Mouse (Mus musculus) midbrain, embryonic 15.5 days (tissue): ENCODE results near the gene Stx5a. TPM values are rescaled to one million over a fixed set of nuclear protein-coding genes. Genes with fewer than 3 reads are reported as not detected.

ENCODE experiments used
- ATAC-seq: fragments of 200-750 bp; cut with Nextera tagmentation; replicated peaks from 2 replicates; pipeline ENCODE4 v1.8.0; 2017; ENCODE audit warnings: moderate TSS enrichment
- H3K27ac ChIP-seq: fragments of 300-500 bp; sonication (generic); 2 replicates; pipeline ENCODE4 v1.5.1; 2015; ENCODE audit warnings: mild to moderate bottlenecking, inconsistent platforms
- H3K27me3 ChIP-seq: fragments of 300-500 bp; sonication (generic); replicated peaks from 2 replicates; pipeline ENCODE4 v1.6.1; 2015; ENCODE audit warnings: inconsistent platforms
- H3K36me3 ChIP-seq: fragments of 300-500 bp; sonication (generic); replicated peaks from 2 replicates; pipeline ENCODE4 v1.6.1; 2015; ENCODE audit warnings: inconsistent platforms
- H3K4me1 ChIP-seq: fragments of 300-500 bp; sonication (generic); 2 replicates; pipeline ENCODE4 v1.6.1; 2015; ENCODE audit warnings: inconsistent platforms
- H3K4me2 ChIP-seq: fragments of 300-500 bp; sonication (generic); 2 replicates; pipeline ENCODE4 v1.6.1; 2015; ENCODE audit warnings: inconsistent platforms, mild to moderate bottlenecking, moderate library complexity
- H3K4me3 ChIP-seq: fragments of 300-500 bp; sonication (generic); 2 replicates; pipeline ENCODE4 v1.5.1; 2015; ENCODE audit warnings: mild to moderate bottlenecking, inconsistent platforms
- H3K9ac ChIP-seq: fragments of 300-500 bp; sonication (generic); 2 replicates; pipeline ENCODE4 v1.6.1; 2015; ENCODE audit warnings: mild to moderate bottlenecking, inconsistent platforms
- H3K9me3 ChIP-seq: fragments of 300-500 bp; sonication (generic); 2 replicates; pipeline ENCODE4 v1.6.1; 2016; ENCODE audit warnings: inconsistent platforms
- WGBS: fragments of 180-500 bp; shearing (Covaris S2); methylation state at CpG from one replicate; pipeline ENCODE4 v1.1.7; 2015; ENCODE audit warnings: mixed read lengths; 5-methylcytosine and 5-hydroxymethylcytosine counted together
- polyA plus RNA-seq: library from polyadenylated mRNA; unstranded; fragments of >200 nt; fragmentation: Nextera tagmentation; extraction: Ambion mirVana; gene quantifications from 2 replicates; pipeline ENCODE4 v1.2.1, GENCODE M21; 2015

Stx5a gene
- polyA plus RNA-seq, 1 experiment from 2014 or later, result 123 TPM

DNA sequence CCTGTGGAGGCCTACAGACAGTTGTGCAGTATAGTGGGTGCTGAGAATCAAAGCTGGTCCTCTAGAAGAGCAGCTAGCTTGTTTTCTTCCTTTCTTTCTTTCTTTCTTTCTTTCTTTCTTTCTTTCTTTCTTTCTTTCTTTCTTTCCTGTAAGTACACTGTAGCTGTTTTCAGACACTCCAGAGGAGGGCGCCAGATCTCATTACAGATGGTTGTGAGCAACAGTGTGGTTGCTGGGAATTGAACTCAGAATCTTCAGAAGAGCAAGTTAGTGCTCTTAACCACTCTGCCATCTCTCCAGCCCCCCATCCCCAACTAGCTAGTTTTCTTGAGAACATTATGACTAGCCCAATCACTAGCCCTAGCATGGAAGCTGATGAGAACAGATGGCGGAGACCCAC lies 19.5 kb downstream of the Stx5a start:
- ATAC-seq, result no peak
- Histone ChIP-seq H3K27ac (no peak overlapping the region), H3K4me3 (no peak overlapping the region), H3K4me2 (no peak overlapping the region), H3K36me3 (peaks cover 33% of the 10 kb centered on the region), H3K9me3 (0 out of 2 replicates have a peak, but pooled peaks cover 2% of the 10 kb centered on the region), H3K4me1 (peaks cover 25% of the 10 kb centered on the region), H3K27me3 (no peaks in the 10 kb centered on the region), H3K9ac (no peak overlapping the region)
- WGBS, result 88% methylated on average over 2 of the region's 2 CpGs

DNA sequence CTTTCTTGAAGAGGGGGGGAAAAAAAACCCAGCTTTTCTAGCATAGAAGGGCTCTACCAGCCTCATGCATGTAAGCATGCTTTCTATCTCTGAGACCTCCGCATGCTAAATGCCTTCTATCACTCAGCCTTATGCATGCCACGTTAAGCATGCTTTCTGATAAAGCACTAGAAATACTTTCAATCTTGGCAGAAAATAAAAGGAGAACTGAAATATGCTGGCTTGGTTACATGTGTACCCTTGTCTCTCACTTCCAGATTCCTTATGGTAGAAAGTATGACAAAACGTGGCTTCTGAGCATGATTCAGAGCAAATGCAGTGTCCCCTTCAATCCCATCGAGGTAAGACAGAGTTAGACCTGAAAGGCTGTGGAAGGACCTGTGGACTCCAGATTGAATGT lies 22.1 kb downstream of the Stx5a start:
- Histone ChIP-seq H3K4me3 (no peak overlapping the region), H3K27ac (no peak overlapping the region), H3K9ac (no peak overlapping the region), H3K4me2 (no peak overlapping the region), H3K4me1 (peaks cover 10% of the 10 kb centered on the region), H3K9me3 (0 out of 2 replicates have a peak, but pooled peaks cover 2% of the 10 kb centered on the region), H3K36me3 (peaks cover 58% of the 10 kb centered on the region), H3K27me3 (no peaks in the 10 kb centered on the region)
- WGBS, result 90% methylated on average over 4 of the region's 4 CpGs
- no peak for ATAC-seq

DNA sequence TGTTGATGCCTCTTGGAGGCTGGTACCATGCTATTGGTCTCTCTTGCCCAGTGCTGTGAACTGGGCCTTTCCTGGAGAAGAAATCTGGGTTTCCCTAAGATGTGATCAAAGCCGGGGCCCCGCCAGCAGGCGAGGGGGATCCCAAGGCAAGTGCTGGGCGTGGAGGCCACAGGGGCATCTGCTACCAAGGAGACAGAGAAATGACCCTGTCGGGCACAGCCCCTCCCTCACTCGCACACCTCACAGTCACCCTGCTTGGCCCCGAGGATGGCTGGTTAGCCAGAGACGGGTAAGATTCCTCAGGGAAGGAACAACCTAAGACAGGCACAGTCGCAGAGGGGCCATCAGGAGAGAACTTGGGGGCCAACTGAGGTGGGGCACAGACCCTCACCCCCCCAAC lies 24.3 kb downstream of the Stx5a start:
- ATAC-seq, result no peak
- Histone ChIP-seq H3K9me3 (0 out of 2 replicates have a peak, but pooled peaks cover 2% of the 10 kb centered on the region), H3K4me3 (no peak overlapping the region), H3K27me3 (no peaks in the 10 kb centered on the region), H3K4me1 (peaks cover 5% of the 10 kb centered on the region), H3K36me3 (peaks cover 71% of the 10 kb centered on the region), H3K9ac (no peak overlapping the region), H3K4me2 (no peak overlapping the region), H3K27ac (no peak overlapping the region)
- WGBS, result 98% methylated on average over 9 of the region's 9 CpGs

DNA sequence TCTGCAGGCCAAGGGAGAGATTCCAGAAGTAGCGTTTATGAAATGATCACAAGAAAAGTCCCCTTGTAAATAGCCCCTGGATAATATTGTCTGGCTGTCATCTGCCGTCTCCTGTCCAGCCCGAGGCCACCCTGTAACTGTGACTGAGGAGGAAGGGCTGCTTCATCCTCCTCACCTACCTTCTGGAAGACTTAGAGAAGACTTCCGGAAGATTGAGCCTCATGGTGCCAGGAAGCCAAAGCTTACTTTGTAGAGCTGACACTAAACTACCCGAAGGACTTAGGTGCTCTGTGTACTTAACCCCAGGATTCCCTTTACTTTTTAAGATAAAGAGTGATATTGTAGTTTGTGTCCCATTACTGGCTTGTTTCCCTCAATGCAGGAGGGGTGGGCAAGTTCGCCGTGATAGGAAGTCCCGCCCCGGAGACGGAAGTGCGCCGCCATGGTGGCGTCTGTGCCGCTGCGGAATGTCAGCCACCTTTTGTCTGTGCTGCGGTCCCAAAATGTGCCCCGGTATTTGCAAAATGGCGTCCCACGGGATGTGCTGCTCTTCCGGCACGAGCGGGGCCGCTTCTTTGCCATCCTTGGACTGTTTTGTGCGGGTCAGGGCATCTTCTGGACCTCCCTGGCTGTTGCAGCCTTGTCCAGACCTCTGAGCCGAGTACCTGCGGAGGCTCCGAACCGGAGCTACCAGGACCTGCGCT lies 29.5 kb downstream of the Stx5a start, which contains the start of gene Tmem223:
TSS of gene Tmem223 (plus strand) at position 430 of the 704 bp plus-strand sequence.
- H3K9ac ChIP-seq, result peak within 1 kb of the TSS; percentile 97
- H3K4me2 ChIP-seq, result peak within 1 kb of the TSS; percentile 68
- peaks cover 38% of the 10 kb centered on the region for H3K36me3 ChIP-seq
- H3K27me3 ChIP-seq, result no peaks in the 10 kb centered on the region
- ATAC-seq, result peak; percentile 44; the same call in 1 of the 2 replicates
- WGBS, result 20% methylated on average over 29 of the region's 29 CpGs
- H3K4me3 ChIP-seq, result peak within 1 kb of the TSS; percentile 92
- H3K9me3 ChIP-seq, result no peaks in the 10 kb centered on the region
- peak within 1 kb of the TSS; percentile 93 for H3K27ac ChIP-seq
- peaks cover 38% of the 10 kb centered on the region for H3K4me1 ChIP-seq

DNA sequence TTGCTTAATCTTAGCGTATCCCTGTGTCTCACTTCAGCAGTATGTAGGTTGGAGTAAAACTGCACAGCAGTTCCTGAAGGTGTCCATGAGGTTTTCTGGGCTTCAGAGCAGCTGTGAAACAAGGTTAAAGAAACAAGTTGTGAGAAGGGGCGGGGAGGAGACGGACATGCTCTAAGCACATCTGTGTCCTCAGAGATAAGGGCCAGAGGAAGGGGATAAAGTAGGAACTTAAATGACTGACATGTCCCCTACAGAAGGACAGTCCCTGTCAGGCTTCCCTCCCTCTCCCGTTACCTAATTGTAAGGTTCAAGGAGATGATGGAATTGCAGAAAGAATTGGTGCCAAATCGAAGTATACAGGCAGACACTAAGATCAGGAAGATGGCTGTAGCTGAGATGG lies 31.8 kb downstream of the Stx5a start:
- H3K9ac ChIP-seq, result peak overlapping the region; percentile 12; the same call in 1 of the 2 replicates
- H3K27me3 ChIP-seq, result no peaks in the 10 kb centered on the region
- WGBS, result 87% methylated on average over 5 of the region's 5 CpGs
- H3K4me2 ChIP-seq, result peak overlapping the region; percentile 94
- no peaks in the 10 kb centered on the region for H3K9me3 ChIP-seq
- H3K4me3 ChIP-seq, result 0 out of 2 replicates have a peak overlapping the region, but pooled peaks have one; percentile 65
- peaks cover 16% of the 10 kb centered on the region for H3K36me3 ChIP-seq
- ATAC-seq, result no peak
- H3K27ac ChIP-seq, result no peak overlapping the region
- H3K4me1 ChIP-seq, result peaks cover 40% of the 10 kb centered on the region

DNA sequence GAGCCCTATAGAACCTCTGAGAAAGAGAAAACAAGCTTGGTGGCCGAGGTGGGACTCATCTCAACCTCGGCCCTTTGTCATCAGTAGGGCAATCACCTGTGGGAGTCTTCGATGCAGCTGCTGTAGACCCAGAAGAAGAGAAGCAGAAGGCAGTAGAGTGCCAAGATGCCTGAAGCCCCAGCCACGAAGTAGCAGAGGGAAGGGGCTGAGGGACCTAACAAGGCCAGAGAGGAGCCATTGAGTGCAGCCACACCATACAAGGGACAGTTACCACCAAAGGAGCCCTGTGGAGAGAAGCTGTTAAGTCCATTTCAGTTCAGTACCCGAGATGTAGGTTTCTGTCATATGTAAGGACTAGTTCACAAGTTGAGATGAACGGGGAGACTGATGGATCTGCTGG lies 32.2 kb downstream of the Stx5a start:
- 54% methylated on average over 6 of the region's 6 CpGs for WGBS
- peak overlapping the region; percentile 65; the same call in 1 of the 2 replicates for H3K4me3 ChIP-seq
- peak overlapping the region; percentile 12 for H3K9ac ChIP-seq
- H3K27ac ChIP-seq, result peak overlapping the region; percentile 55; the same call in 1 of the 2 replicates
- H3K36me3 ChIP-seq, result peaks cover 12% of the 10 kb centered on the region
- H3K4me2 ChIP-seq, result peak overlapping the region; percentile 94
- no peaks in the 10 kb centered on the region for H3K9me3 ChIP-seq
- H3K27me3 ChIP-seq, result no peaks in the 10 kb centered on the region
- peaks cover 40% of the 10 kb centered on the region for H3K4me1 ChIP-seq
- no peak for ATAC-seq

DNA sequence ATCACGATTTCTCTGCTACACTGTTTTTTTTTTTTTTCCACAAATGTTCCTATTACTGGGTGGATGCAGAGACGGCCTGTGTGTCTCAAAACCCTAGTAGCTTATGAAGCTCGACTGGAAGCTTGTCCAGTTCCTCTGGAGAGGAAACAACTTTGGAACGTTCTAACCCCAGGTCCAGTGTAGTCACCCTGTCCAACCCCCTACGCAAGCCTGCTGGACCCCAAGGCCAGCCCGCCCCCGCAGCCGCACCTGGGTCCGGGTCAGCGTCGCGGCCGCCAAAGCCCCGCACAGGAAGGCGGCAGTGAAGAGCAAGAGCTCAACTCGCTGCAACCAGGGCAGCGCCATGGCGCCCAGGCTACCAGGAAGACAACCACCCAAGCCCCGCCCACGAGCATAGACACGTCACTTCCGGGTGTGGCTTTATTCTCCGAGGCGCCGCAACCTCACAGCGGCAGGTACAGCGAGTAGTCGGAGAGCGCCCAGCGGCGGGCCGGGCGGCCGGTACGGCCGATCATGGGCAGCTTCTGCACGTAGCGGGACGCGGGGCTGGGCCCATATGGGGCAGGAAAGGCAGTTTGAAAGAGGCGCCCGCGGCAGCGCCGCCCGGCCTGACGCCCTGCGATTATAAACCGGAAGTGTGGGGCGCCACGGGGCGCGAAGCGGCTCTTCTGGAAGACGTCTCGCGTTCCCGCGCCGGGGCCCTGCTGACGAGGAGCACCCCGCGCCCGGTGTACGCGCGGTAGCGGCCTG lies 33.0 kb downstream of the Stx5a start, which contains the start of gene Tmem179b:
TSS of gene Tmem179b (minus strand) at position 382 of the 750 bp plus-strand sequence.
- Histone ChIP-seq H3K27ac (peak within 1 kb of the TSS; percentile 98), H3K4me3 (peak within 1 kb of the TSS; percentile 65), H3K9ac (peak within 1 kb of the TSS; percentile 87), H3K27me3 (no peaks in the 10 kb centered on the region), H3K36me3 (peaks cover 6% of the 10 kb centered on the region), H3K4me1 (peaks cover 40% of the 10 kb centered on the region), H3K4me2 (peak within 1 kb of the TSS; percentile 94), H3K9me3 (no peaks in the 10 kb centered on the region)
- peak; percentile 95 for ATAC-seq
- WGBS, result 1% methylated on average over 66 of the region's 68 CpGs

DNA sequence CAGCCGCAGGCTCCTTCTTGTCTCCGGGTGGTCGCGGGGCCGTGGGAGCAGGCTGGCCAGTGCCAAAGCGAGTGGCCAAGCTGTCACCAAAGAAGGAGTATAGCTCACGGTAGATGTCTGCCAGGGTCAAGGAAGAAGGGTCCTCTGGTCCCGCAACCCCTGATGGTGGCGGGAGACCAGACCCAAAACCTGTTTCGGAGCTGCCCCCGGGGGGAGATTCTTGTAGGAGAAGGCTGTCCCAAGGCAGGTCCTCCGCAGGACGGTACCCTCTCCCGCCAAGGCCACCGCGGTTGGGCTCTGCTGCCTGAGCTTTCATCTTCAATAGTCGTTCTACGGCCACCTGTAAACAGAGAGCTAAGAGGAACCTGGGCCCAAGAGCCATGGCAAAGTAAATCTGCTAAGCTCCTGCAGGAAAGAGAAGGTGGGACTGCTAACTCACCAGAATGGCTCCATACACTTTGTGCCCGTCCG lies 33.8 kb downstream of the Stx5a start:
- Histone ChIP-seq H3K9ac (peak overlapping the region; percentile 87), H3K27me3 (no peaks in the 10 kb centered on the region), H3K27ac (peak overlapping the region; percentile 98), H3K4me2 (peak overlapping the region; percentile 94), H3K36me3 (peaks cover 3% of the 10 kb centered on the region; the same call in 1 of the 2 replicates), H3K4me3 (peak overlapping the region; percentile 65), H3K9me3 (no peaks in the 10 kb centered on the region), H3K4me1 (peaks cover 40% of the 10 kb centered on the region)
- WGBS, result 4% methylated on average over 20 of the region's 20 CpGs
- peak; percentile 1 for ATAC-seq

DNA sequence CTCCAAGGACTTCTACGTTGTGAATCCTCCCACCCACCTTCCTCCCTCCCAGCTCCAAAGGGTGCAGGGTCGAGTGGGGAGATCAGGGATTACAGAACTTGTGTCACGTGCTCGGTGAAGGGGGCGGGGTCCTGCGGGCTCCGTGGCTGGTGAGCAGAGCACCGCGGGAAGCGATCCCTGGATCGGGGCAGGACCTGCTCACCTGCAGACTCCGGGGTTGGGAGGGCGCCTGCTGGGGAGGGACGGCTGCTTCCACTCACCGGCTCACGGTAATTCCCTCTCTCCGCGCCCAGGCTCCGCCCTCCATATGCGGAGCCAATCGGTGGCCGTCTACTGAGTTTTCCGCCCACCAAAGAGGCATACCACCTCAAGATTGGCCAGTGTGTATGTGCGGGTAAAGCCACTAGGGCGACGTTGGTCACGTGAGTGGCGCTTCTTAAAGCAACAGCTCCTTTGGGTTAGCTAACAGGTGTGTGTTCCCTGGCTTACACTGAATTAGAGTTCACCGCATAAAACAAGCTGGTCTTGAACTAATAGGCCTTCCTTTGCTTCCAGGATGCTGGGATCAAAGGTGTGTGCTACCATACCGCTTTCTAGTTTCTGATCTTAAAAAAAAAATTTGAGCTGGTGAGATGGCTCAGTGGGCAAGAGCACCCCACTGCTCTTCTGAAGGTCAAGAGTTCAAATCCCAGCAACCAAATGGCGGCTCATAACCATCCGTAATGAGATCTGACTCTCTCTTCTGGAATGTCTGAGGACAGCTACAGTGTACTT lies 45.0 kb downstream of the Stx5a start, which contains the start of gene Taf6l:
TSS of gene Taf6l (minus strand) at position 410 of the 774 bp plus-strand sequence.
- ATAC-seq, result peak; percentile 99
- Histone ChIP-seq H3K4me3 (peak within 1 kb of the TSS; percentile 93), H3K27ac (peak within 1 kb of the TSS; percentile 89), H3K36me3 (peaks cover 16% of the 10 kb centered on the region; the same call in 1 of the 2 replicates), H3K4me1 (peaks cover 25% of the 10 kb centered on the region), H3K9ac (peak within 1 kb of the TSS; percentile 78), H3K27me3 (no peaks in the 10 kb centered on the region), H3K9me3 (no peaks in the 10 kb centered on the region), H3K4me2 (peak within 1 kb of the TSS; percentile 77)
- under 1% methylated on average over 32 of the region's 32 CpGs for WGBS

DNA sequence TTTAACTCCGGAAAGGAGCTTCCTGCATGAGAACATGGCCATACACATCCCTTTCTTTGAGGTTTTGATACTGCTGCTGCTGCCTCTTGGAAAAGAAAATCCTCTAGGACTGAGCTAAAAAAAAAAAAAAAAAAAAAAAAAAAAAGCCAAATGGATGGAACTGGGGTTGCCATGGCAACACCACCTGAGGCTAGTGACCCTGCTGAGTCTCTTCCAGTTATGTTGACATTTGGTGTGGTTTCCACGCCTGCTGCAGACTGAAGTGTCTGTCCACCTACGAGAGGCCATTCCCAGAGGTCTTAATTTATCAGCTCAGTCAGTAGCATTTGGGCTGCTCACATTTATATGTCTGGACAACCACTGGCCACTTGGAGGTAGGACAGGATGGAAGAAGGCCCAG lies 47.3 kb downstream of the Stx5a start:
- ATAC-seq, result no peak
- Histone ChIP-seq H3K36me3 (peaks cover 12% of the 10 kb centered on the region), H3K27me3 (no peaks in the 10 kb centered on the region), H3K4me3 (no peak overlapping the region), H3K9ac (no peak overlapping the region), H3K27ac (peak overlapping the region; percentile 43), H3K4me2 (no peak overlapping the region), H3K9me3 (no peaks in the 10 kb centered on the region), H3K4me1 (peaks cover 25% of the 10 kb centered on the region)
- WGBS, result 12% methylated on average over 3 of the region's 3 CpGs

DNA sequence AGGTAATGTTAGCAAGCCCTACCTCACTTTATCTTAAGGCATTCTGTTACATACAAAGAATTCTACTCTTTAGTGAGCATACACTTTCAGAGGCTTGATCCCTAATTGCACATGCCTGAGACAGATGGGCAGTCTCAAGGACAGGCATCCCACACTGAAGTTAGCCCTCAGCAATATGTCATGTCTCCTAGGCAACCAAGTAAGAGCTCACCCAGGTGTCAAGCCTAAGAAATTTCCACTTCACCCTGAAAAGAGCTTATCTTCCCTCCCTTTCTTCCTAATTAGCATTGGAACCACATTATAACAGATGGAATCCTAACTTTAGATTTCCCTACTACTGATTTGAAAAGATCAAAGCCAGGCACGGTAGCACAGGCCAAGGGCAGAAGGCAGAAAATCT lies 48.0 kb downstream of the Stx5a start:
- Histone ChIP-seq H3K36me3 (peaks cover 18% of the 10 kb centered on the region), H3K27ac (peak overlapping the region; percentile 43), H3K4me2 (no peak overlapping the region), H3K27me3 (no peaks in the 10 kb centered on the region), H3K9me3 (no peaks in the 10 kb centered on the region), H3K4me3 (no peak overlapping the region), H3K9ac (0 out of 2 replicates have a peak overlapping the region, but pooled peaks have one; percentile 17), H3K4me1 (peaks cover 25% of the 10 kb centered on the region)
- no peak for ATAC-seq
- WGBS, result 31% methylated on average over 1 of the region's 1 CpGs
